Mouse (Mus musculus) spleen, adult 2 months (tissue): ENCODE data around the gene Sipa1l1. TPM values are rescaled to one million over a fixed set of nuclear protein-coding genes. Genes with fewer than 3 reads are reported as not detected.

Experiments
- DNase-seq, 2 experiments: peaks; one replicate each; pipeline versions ENCODE4 v3.0.0 to v3.0.0-alpha.2; 2012 to 2021; ENCODE audit warnings: low spot score in 2 of 2, low read depth in 1 of 2
- H3K27ac ChIP-seq: fragments of 200-500 bp; 2 replicates; pipeline ENCODE4 v1.5.1; 2012; ENCODE audit warnings: low read length, inconsistent platforms; ENCODE audit not compliant: insufficient read depth
- H3K27me3 ChIP-seq: fragments of 200-500 bp; 2 replicates; pipeline ENCODE4 v1.6.1; 2012; ENCODE audit warnings: mild to moderate bottlenecking, moderate library complexity, low read length, inconsistent platforms; ENCODE audit not compliant: control insufficient read depth, insufficient read depth
- H3K36me3 ChIP-seq: fragments of 200-500 bp; 2 replicates; pipeline ENCODE4 v1.6.1; 2012; ENCODE audit warnings: mild to moderate bottlenecking, low read length, inconsistent platforms; ENCODE audit not compliant: control insufficient read depth, insufficient read depth
- H3K4me1 ChIP-seq: fragments of 200-500 bp; 2 replicates; pipeline ENCODE4 v1.6.1; 2011; ENCODE audit warnings: inconsistent platforms; ENCODE audit not compliant: control insufficient read depth, insufficient read depth, insufficient read length
- H3K4me3 ChIP-seq: fragments of 200-500 bp; 2 replicates; pipeline ENCODE4 v1.5.1; 2011; ENCODE audit warnings: mild to moderate bottlenecking, inconsistent platforms; ENCODE audit not compliant: insufficient read depth, insufficient read length; ENCODE audit errors: extremely low read depth
- CTCF ChIP-seq: fragments of 200-500 bp; IDR thresholded peaks from 2 replicates; pipeline ENCODE4 v1.5.1; 2011; ENCODE audit warnings: mild to moderate bottlenecking, inconsistent platforms; ENCODE audit not compliant: insufficient read depth, insufficient read length, insufficient replicate concordance; ENCODE audit errors: extremely low read depth
- POLR2A ChIP-seq: fragments of 200-500 bp; IDR thresholded peaks from 2 replicates; pipeline ENCODE4 v1.6.1; 2011; ENCODE audit warnings: low read depth, low read length, inconsistent platforms
- WGBS: fragments of 180-500 bp; shearing (Covaris S2); methylation state at CpG from one replicate; pipeline ENCODE4 v1.1.7; 2018; 5-methylcytosine and 5-hydroxymethylcytosine counted together
- polyA plus RNA-seq: library from polyadenylated mRNA; depleted of rRNA; stranded (reverse); fragments of >200 nt; gene quantifications from 2 replicates; pipeline ENCODE4 v1.2.3, GENCODE M21; 2012

Gene Sipa1l1
- polyA plus RNA-seq, 1 experiment = 17.1 TPM

DNA sequence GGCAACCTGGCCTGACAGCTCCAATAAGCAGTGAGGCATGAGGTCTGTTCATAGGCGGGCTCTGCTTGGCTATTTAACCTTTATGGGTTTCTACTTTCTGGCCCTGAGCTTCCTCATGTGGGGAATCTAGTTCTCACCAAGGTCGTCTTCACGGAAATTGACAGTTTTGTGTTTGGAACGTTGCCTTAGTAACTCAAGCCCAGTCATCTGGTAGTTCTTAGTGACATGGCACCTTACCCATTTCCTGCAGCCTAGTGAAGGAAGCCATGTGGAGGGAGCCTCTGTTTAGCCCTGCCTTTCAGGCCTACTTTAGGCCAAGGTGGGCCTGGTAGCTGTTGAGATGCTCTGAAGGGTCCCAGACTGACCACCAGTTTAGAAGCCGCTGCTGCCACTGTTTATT is 164.9 kb downstream of the Sipa1l1 start:
- Histone ChIP-seq H3K4me3 (no peak overlapping the region), H3K36me3 (no peaks in the 10 kb centered on the region), H3K27ac (no peak overlapping the region), H3K27me3 (no peaks in the 10 kb centered on the region), H3K4me1 (no peaks in the 10 kb centered on the region)
- DNase-seq = no peak
- TF ChIP-seq CTCF = no peak
- TF ChIP-seq POLR2A = no peak
- WGBS = 80% methylated on average over 5 of the region's 5 CpGs

- no peak overlapping the region for H3K27ac ChIP-seq
- no peaks in the 10 kb centered on the region for H3K27me3 ChIP-seq
- H3K4me1 ChIP-seq = no peaks in the 10 kb centered on the region
- no peak for DNase-seq
- WGBS = 87% methylated on average over 4 of the region's 4 CpGs
- TF ChIP-seq CTCF (no peak), POLR2A (no peak)
- no peak overlapping the region for H3K4me3 ChIP-seq
- no peaks in the 10 kb centered on the region for H3K36me3 ChIP-seq
Observed at GRCm38 (mm10) chr12:82334550-82334949, 165.4 kb downstream of the Sipa1l1 start.

GRCm38 (mm10) chr12:82335095-82335494 is 166.0 kb downstream of the Sipa1l1 start:
- DNase-seq = no peak
- Histone ChIP-seq H3K4me3 (no peak overlapping the region), H3K27me3 (no peaks in the 10 kb centered on the region), H3K4me1 (no peaks in the 10 kb centered on the region), H3K36me3 (no peaks in the 10 kb centered on the region), H3K27ac (no peak overlapping the region)
- TF ChIP-seq CTCF (no peak), POLR2A (no peak)
- 56% methylated on average over 1 of the region's 1 CpGs for WGBS

DNA sequence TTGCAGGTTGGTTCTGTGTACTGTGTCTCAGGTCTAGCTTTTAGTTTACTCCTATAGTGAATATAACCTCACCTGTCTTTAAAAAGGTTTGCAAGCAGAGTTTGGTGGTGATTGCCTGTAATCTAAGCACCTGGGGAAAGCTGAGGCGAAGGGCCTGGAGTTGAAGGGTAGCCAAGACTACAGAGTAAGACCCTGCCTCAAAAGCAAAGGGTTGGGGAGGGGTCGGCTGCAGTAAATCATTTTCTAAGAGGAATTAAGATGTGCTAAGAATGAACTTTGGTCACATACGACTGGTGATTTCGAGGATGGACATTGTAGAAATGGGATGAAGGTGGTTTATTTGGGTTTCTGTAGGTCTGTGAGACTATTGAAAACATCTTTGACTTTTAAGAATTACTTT is 169.4 kb downstream of the Sipa1l1 start:
- Histone ChIP-seq H3K4me3 (no peak overlapping the region), H3K27ac (no peak overlapping the region), H3K36me3 (peaks cover 3% of the 10 kb centered on the region; the same call in 1 of the 2 replicates), H3K27me3 (no peaks in the 10 kb centered on the region), H3K4me1 (no peaks in the 10 kb centered on the region)
- TF ChIP-seq CTCF (no peak), POLR2A (no peak)
- WGBS = 89% methylated on average over 4 of the region's 4 CpGs
- DNase-seq = no peak

- no peak overlapping the region for H3K4me3 ChIP-seq
- no peak for DNase-seq
- H3K27me3 ChIP-seq = no peaks in the 10 kb centered on the region
- H3K27ac ChIP-seq = no peak overlapping the region
- H3K4me1 ChIP-seq = no peaks in the 10 kb centered on the region
- WGBS = 47% methylated on average over 18 of the region's 18 CpGs
- no peak for TF ChIP-seq POLR2A
- no peak for TF ChIP-seq CTCF
- H3K36me3 ChIP-seq = peaks cover 3% of the 10 kb centered on the region; the same call in 1 of the 2 replicates
Observed at GRCm38 (mm10) chr12:82339221-82339861, 170.2 kb downstream of the Sipa1l1 start.

- WGBS = 80% methylated on average over 6 of the region's 6 CpGs
Observed at GRCm38 (mm10) chr12:82340196-82340918, 171.2 kb downstream of the Sipa1l1 start.

GRCm38 (mm10) chr12:82341181-82341580 is 172.1 kb downstream of the Sipa1l1 start:
- H3K4me1 ChIP-seq = no peaks in the 10 kb centered on the region
- WGBS = 94% methylated on average over 8 of the region's 8 CpGs
- no peak for DNase-seq
- no peak overlapping the region for H3K27ac ChIP-seq
- no peak overlapping the region for H3K4me3 ChIP-seq
- H3K36me3 ChIP-seq = peaks cover 3% of the 10 kb centered on the region; the same call in 1 of the 2 replicates
- H3K27me3 ChIP-seq = no peaks in the 10 kb centered on the region
- TF ChIP-seq CTCF = no peak
- no peak for TF ChIP-seq POLR2A

More at GRCm38 (mm10) chr12:82340196-82340918, 171.2 kb downstream of the Sipa1l1 start:
- DNase-seq = no peak
- H3K4me1 ChIP-seq = no peaks in the 10 kb centered on the region
- H3K4me3 ChIP-seq = no peak overlapping the region
- H3K27ac ChIP-seq = no peak overlapping the region
- TF ChIP-seq CTCF = no peak
- TF ChIP-seq POLR2A = no peak
- no peaks in the 10 kb centered on the region for H3K27me3 ChIP-seq
- peaks cover 3% of the 10 kb centered on the region; the same call in 1 of the 2 replicates for H3K36me3 ChIP-seq
